Mouse (Mus musculus) forebrain, embryonic 11.5 days (tissue): ENCODE measurements around the gene Hist1h2bg. TPM values are rescaled to one million over a fixed set of nuclear protein-coding genes. Genes with fewer than 3 reads are reported as not detected.
"Not testable (repeated sequence)": the region's sequence is repeated elsewhere in the genome, so short reads cannot be mapped to it uniquely, and the experiment has no call there.

Source experiments
- ATAC-seq: fragments of 200-750 bp; cut with Nextera tagmentation; replicated peaks from 2 replicates; pipeline ENCODE4 v1.8.0; 2017; ENCODE audit warnings: moderate TSS enrichment; ENCODE audit not compliant: low FRiP score
- DNase-seq: peaks from one replicate; pipeline ENCODE4 v3.0.0-alpha.2; 2017; ENCODE audit warnings: low spot score
- H3K27ac ChIP-seq: fragments of 300-500 bp; sonication (generic); 2 replicates; pipeline ENCODE4 v1.5.1; 2014; ENCODE audit warnings: low read depth, low read length
- H3K27me3 ChIP-seq: fragments of 300-500 bp; sonication (generic); 2 replicates; pipeline ENCODE4 v1.6.1; 2014; ENCODE audit warnings: mild to moderate bottlenecking, low read length, mixed read lengths; ENCODE audit not compliant: control insufficient read depth, insufficient read depth
- H3K36me3 ChIP-seq: fragments of 300-500 bp; sonication (generic); 2 replicates; pipeline ENCODE4 v1.6.1; 2014; ENCODE audit warnings: mild to moderate bottlenecking, low read length, moderate library complexity, mixed read lengths; ENCODE audit not compliant: control insufficient read depth, insufficient read depth
- H3K4me1 ChIP-seq: fragments of 300-500 bp; sonication (generic); replicated peaks from 2 replicates; pipeline ENCODE4 v1.6.1; 2014; ENCODE audit warnings: low read length, mixed read lengths; ENCODE audit not compliant: control insufficient read depth, insufficient read depth
- H3K4me2 ChIP-seq: fragments of 300-500 bp; sonication (generic); 2 replicates; pipeline ENCODE4 v1.6.1; 2014; ENCODE audit warnings: low read depth, mild to moderate bottlenecking, low read length, moderate library complexity, mixed read lengths; ENCODE audit not compliant: severe bottlenecking
- H3K4me3 ChIP-seq: fragments of 300-500 bp; sonication (generic); 2 replicates; pipeline ENCODE4 v1.5.1; 2014; ENCODE audit warnings: low read depth, low read length
- H3K9ac ChIP-seq: fragments of 300-500 bp; sonication (generic); 2 replicates; pipeline ENCODE4 v1.6.1; 2014; ENCODE audit warnings: low read length
- H3K9me3 ChIP-seq: fragments of 300-500 bp; sonication (generic); 2 replicates; pipeline ENCODE4 v1.6.1; 2016; ENCODE audit warnings: low read length, mixed read lengths; ENCODE audit not compliant: control insufficient read depth
- WGBS: fragments of 180-500 bp; shearing (Covaris S2); extraction: QIAGEN DNeasy Blood & Tissue Kit; methylation state at CpG from one replicate; pipeline ENCODE4 v1.1.7; 2014; 5-methylcytosine and 5-hydroxymethylcytosine counted together
- polyA plus RNA-seq: library from polyadenylated mRNA; unstranded; fragments of >200 nt; fragmentation: Nextera tagmentation; extraction: Ambion mirVana; gene quantifications from 2 replicates; pipeline ENCODE4 v1.2.1, GENCODE M21; 2014

The Hist1h2bg gene
- polyA plus RNA-seq, 1 experiment from 2014 or later, result 7.4 TPM

DNA sequence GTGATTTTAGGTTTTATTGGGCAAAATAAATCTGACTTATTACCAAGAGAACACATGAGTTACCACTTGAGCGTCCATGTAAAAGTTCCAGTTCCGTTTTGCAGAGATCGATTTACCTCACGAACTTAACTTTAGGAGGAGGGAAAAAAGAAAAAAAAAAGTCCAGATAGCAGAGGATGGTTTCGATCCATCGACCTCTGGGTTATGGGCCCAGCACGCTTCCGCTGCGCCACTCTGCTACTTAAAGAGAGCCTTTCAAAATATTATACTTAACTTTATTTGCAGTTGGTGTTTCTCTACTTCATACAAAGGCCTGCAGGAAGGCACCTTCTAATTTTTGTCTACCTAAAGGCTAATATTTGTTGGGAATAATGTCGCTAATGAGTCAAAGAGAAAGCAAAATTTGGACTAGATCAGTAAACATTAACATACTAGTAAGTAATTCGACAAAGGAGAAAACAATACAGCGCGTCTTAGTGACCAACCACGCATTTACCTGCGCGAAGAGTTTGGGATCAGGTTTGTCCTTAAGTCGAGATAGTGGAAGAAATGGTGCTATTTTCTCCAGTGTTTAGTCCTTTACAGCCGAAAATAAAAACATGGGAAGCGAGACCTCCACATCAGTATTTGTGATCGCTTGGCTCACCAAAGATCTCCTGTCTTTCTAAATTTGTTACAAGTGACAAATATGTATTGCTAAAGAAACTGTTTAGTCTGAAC is 40.9 kb upstream of the Hist1h2bg start:
- Histone ChIP-seq H3K36me3 (no peaks in the 10 kb centered on the region), H3K4me1 (peaks cover 3% of the 10 kb centered on the region; the same call in 1 of the 2 replicates), H3K27me3 (no peaks in the 10 kb centered on the region), H3K9me3 (no peaks in the 10 kb centered on the region), H3K27ac (peak overlapping the region; percentile 99), H3K9ac (peak overlapping the region; percentile 96), H3K4me3 (peak overlapping the region; percentile 57), H3K4me2 (peak overlapping the region; percentile 52)
- peak; percentile 74 for DNase-seq
- WGBS, result under 1% methylated on average over 20 of the region's 20 CpGs
- no peak for ATAC-seq

GRCm38 (mm10) chr13:23530901-23531875 is 40.0 kb upstream of the Hist1h2bg start, which contains the start of gene Hist1h4h:
Gene Hist1h4h, plus strand, starts transcription at chr13:23531050.
- Histone ChIP-seq H3K4me1 (peaks cover 3% of the 10 kb centered on the region; the same call in 1 of the 2 replicates), H3K36me3 (no peaks in the 10 kb centered on the region), H3K9ac (peak within 1 kb of the TSS; percentile 96), H3K9me3 (no peaks in the 10 kb centered on the region), H3K4me3 (peak within 1 kb of the TSS; percentile 57), H3K27me3 (no peaks in the 10 kb centered on the region), H3K4me2 (peak within 1 kb of the TSS; percentile 52), H3K27ac (peak within 1 kb of the TSS; percentile 99)
- under 1% methylated on average over 56 of the region's 70 CpGs for WGBS
- DNase-seq (peak; percentile 98), ATAC-seq (peak; percentile 79)

- no peaks in the 10 kb centered on the region for H3K36me3 ChIP-seq
- H3K4me2 ChIP-seq, result peak overlapping the region; percentile 52
- H3K27ac ChIP-seq, result peak overlapping the region; percentile 99
- DNase-seq (no peak), ATAC-seq (no peak)
- peak overlapping the region; percentile 57 for H3K4me3 ChIP-seq
- peaks cover 3% of the 10 kb centered on the region for H3K4me1 ChIP-seq
- no peaks in the 10 kb centered on the region for H3K9me3 ChIP-seq
- no peaks in the 10 kb centered on the region for H3K27me3 ChIP-seq
- 19% methylated on average over 9 of the region's 9 CpGs for WGBS
- H3K9ac ChIP-seq, result peak overlapping the region; percentile 96
Observed at GRCm38 (mm10) chr13:23532262-23533075, 38.7 kb upstream of the Hist1h2bg start.

GRCm38 (mm10) chr13:23533560-23534367 is 37.4 kb upstream of the Hist1h2bg start, which contains the start of gene Hist1h2af:
Gene Hist1h2af, plus strand, starts transcription at chr13:23533906.
- ATAC-seq, result peak; percentile 62
- not testable (repeated sequence) for H3K4me1 ChIP-seq, H3K36me3 ChIP-seq, H3K27me3 ChIP-seq, H3K9me3 ChIP-seq
- peak within 1 kb of the TSS; percentile 76 for H3K4me2 ChIP-seq
- H3K9ac ChIP-seq, result peak within 1 kb of the TSS; percentile 96
- WGBS, result under 1% methylated on average over 22 of the region's 53 CpGs
- DNase-seq, result peak; percentile 86
- peak within 1 kb of the TSS; percentile 99 for H3K27ac ChIP-seq
- peak within 1 kb of the TSS; percentile 57 for H3K4me3 ChIP-seq

DNA sequence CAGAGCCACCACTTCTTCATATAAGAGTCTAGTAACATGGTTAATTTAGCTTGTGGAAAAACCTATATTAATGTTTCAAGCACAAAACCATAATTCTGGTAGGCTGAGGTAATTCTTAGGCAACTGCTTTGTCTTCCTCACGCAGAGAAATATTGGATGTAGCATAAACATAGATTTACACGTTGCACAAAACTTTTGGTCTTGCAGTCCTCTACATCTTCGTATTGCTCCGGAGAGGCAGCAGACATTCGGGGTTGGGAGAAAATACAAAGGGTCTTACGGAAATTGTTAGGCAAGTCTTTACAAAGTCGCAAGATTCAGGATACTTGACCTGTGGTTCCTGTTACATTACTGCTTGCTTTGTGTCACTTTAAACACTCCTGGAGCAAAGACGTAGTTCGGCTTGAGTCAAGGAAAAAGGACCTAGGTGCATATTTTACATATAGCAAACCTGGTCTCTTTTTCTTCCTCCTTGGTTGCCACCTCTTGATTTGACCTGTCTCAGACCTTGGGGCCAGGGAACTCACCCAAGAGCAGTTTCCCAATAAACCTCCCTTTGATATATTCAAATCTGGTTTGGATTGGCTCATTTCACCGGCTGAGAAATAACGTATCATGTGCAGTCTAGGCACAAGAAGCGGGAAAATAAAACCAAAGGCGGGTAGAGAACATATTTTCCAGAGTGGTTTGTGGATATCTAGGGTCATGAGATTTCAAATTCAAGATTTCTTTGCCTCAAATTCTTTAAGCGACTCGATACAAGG is 36.6 kb upstream of the Hist1h2bg start:
- peak overlapping the region; percentile 99 for H3K27ac ChIP-seq
- peak overlapping the region; percentile 96 for H3K9ac ChIP-seq
- no peaks in the 10 kb centered on the region for H3K27me3 ChIP-seq
- ATAC-seq, result peak; percentile 6; the same call in 1 of the 2 replicates
- WGBS, result under 1% methylated on average over 15 of the region's 15 CpGs
- H3K4me3 ChIP-seq, result peak overlapping the region; percentile 57
- H3K36me3 ChIP-seq, result no peaks in the 10 kb centered on the region
- no peaks in the 10 kb centered on the region for H3K9me3 ChIP-seq
- H3K4me2 ChIP-seq, result peak overlapping the region; percentile 76
- H3K4me1 ChIP-seq, result peaks cover 3% of the 10 kb centered on the region
- no peak for DNase-seq

- peak; percentile 94 for DNase-seq
- H3K27ac ChIP-seq, result peak within 1 kb of the TSS; percentile 99
- not testable (repeated sequence) for H3K4me1 ChIP-seq, H3K36me3 ChIP-seq, H3K9me3 ChIP-seq, H3K27me3 ChIP-seq
- H3K9ac ChIP-seq, result peak within 1 kb of the TSS; percentile 96
- 1% methylated on average over 36 of the region's 62 CpGs for WGBS
- H3K4me2 ChIP-seq, result peak within 1 kb of the TSS; percentile 76
- peak within 1 kb of the TSS; percentile 57 for H3K4me3 ChIP-seq
- ATAC-seq, result peak; percentile 89
Observed at GRCm38 (mm10) chr13:23535137-23536075, 35.8 kb upstream of the Hist1h2bg start, which contains the start of gene Hist1h3g. Gene Hist1h3g, plus strand, starts transcription at chr13:23535422.
